Mouse (Mus musculus) embryonic fibroblast, embryonic 13.5 days (primary cell): Measurements from ENCODE around the gene Tmem171.

Source experiments
- CTCF ChIP-seq: IDR thresholded peaks from 2 replicates; pipeline ENCODE4 v1.5.1; 2011; ENCODE audit warnings: mild to moderate bottlenecking, control low read depth, low read length, moderate library complexity, borderline replicate concordance; ENCODE audit not compliant: insufficient read depth
- POLR2A ChIP-seq: IDR thresholded peaks from 2 replicates; pipeline ENCODE4 v1.6.1; 2011; ENCODE audit warnings: low read depth, mild to moderate bottlenecking, control low read depth, low read length, moderate library complexity

DNA sequence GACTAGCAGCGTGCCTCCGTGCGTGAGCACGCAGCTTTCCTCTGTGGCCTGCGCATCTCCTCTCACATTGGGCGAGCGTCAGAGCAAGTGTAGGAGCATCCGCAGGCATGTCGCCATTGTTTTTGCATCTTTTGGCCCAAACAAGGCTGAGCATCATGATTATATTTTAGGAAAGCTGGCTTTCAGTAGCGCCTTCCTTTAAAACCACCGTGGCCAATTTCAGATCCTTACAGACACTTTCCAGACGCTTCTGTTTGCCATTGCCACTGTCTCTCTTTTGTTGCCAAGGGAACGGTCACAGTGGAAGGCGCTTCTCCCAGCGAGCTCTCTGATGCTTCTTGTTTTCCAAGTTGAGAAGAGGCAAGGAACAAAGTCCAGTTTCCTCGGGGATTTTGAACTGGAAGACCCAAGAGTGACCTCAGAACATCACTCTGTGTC, 38.6 kb downstream of the Tmem171 start:
- no peak for TF ChIP-seq CTCF
- no peak for TF ChIP-seq POLR2A
